Mouse (Mus musculus): ENCODE data around the gene Olfr1289. TPM values are rescaled to one million over a fixed set of nuclear protein-coding genes. Genes with fewer than 3 reads are reported as not detected.

Olfr1289 gene
- polyA plus RNA-seq (2017; shearing (Covaris generic)) = not detected

- ATAC-seq = no peak
These were observed at the start of gene Olfr1289 for GRCm38 (mm10) chr2:111480519-111480918. Gene Olfr1289, plus strand, starts transcription at chr2:111480819.

GRCm38 (mm10) chr2:111448842-111449241 lies 31.8 kb upstream of the Olfr1289 start, which contains the start of gene Olfr1287:
Gene Olfr1287, plus strand, starts transcription at chr2:111449142.
- ATAC-seq = no peak

- ATAC-seq = no peak
These were observed 6.8 kb upstream of the Olfr1289 start, which contains the start of gene Olfr1288 for GRCm38 (mm10) chr2:111473801-111474200. Gene Olfr1288, plus strand, starts transcription at chr2:111474101.

GRCm38 (mm10) chr2:111493729-111494128 lies 13.1 kb downstream of the Olfr1289 start, which contains the start of gene Olfr1290:
Gene Olfr1290, minus strand, starts transcription at chr2:111493829.
- ATAC-seq = no peak

- ATAC-seq = no peak
These were observed 16.3 kb downstream of the Olfr1289 start, which contains the start of gene Olfr1291-ps1 for GRCm38 (mm10) chr2:111496880-111497279. Gene Olfr1291-ps1, plus strand, starts transcription at chr2:111497180.

GRCm38 (mm10) chr2:111517451-111517850 lies 36.8 kb downstream of the Olfr1289 start:
- no peak for ATAC-seq

GRCm38 (mm10) chr2:111524903-111525302 lies 44.3 kb downstream of the Olfr1289 start, which contains the start of gene Olfr1293-ps:
Gene Olfr1293-ps, plus strand, starts transcription at chr2:111525203.
- no peak for ATAC-seq

Other genes starting within 250 kb of the Olfr1289 start
- not detected for gene Olfr1275, start 245.5 kb upstream of the Olfr1289 start, polyA plus RNA-seq (2017; shearing (Covaris generic))
- not detected for gene Olfr1276, start 226.3 kb upstream of the Olfr1289 start, polyA plus RNA-seq (2017; shearing (Covaris generic))
- gene Olfr1277, start 206.7 kb upstream of the Olfr1289 start, polyA plus RNA-seq (2017; shearing (Covaris generic)) = not detected
- gene Olfr1278, start 190.7 kb upstream of the Olfr1289 start, polyA plus RNA-seq (2017; shearing (Covaris generic)) = not detected
- not detected for gene Olfr1279, start 180.2 kb upstream of the Olfr1289 start, polyA plus RNA-seq (2017; shearing (Covaris generic))
- not detected for gene Olfr1280, start 166.8 kb upstream of the Olfr1289 start, polyA plus RNA-seq (2017; shearing (Covaris generic))
- not detected for gene Olfr1281, start 154.3 kb upstream of the Olfr1289 start, polyA plus RNA-seq (2017; shearing (Covaris generic))
- gene Olfr1282, start 144.7 kb upstream of the Olfr1289 start, polyA plus RNA-seq (2017; shearing (Covaris generic)) = not detected
- not detected for gene Olfr1283, start 114.0 kb upstream of the Olfr1289 start, polyA plus RNA-seq (2017; shearing (Covaris generic))
- not detected for gene Olfr1284, start 105.3 kb upstream of the Olfr1289 start, polyA plus RNA-seq (2017; shearing (Covaris generic))
- gene Olfr1286, start 57.7 kb upstream of the Olfr1289 start, polyA plus RNA-seq (2017; shearing (Covaris generic)) = not detected
- not detected for gene Olfr1287, start 31.7 kb upstream of the Olfr1289 start, polyA plus RNA-seq (2017; shearing (Covaris generic))
- not detected for gene Olfr1288, start 6.7 kb upstream of the Olfr1289 start, polyA plus RNA-seq (2017; shearing (Covaris generic))
- not detected for gene Olfr1290, start 13.0 kb downstream of the Olfr1289 start, polyA plus RNA-seq (2017; shearing (Covaris generic))
- not detected for gene Olfr1291-ps1, start 16.4 kb downstream of the Olfr1289 start, polyA plus RNA-seq (2017; shearing (Covaris generic))
- gene Olfr1293-ps, start 44.4 kb downstream of the Olfr1289 start, polyA plus RNA-seq (2017; shearing (Covaris generic)) = not detected
- gene Olfr1294, start 59.5 kb downstream of the Olfr1289 start, polyA plus RNA-seq (2017; shearing (Covaris generic)) = not detected
- not detected for gene Olfr1295, start 88.9 kb downstream of the Olfr1289 start, polyA plus RNA-seq (2017; shearing (Covaris generic))
- not detected for gene Olfr1297, start 145.7 kb downstream of the Olfr1289 start, polyA plus RNA-seq (2017; shearing (Covaris generic))
- not detected for gene Olfr1298, start 168.4 kb downstream of the Olfr1289 start, polyA plus RNA-seq (2017; shearing (Covaris generic))
- not detected for gene Olfr1299, start 180.6 kb downstream of the Olfr1289 start, polyA plus RNA-seq (2017; shearing (Covaris generic))

Measured in CD4-positive, CD25-positive, alpha-beta regulatory T cell, adult 4 months (primary cell).